Mouse (Mus musculus) adrenal gland, adult 10 weeks (tissue): ENCODE results near the gene Ptges3l. TPM values are rescaled to one million over a fixed set of nuclear protein-coding genes. Genes with fewer than 3 reads are reported as not detected.

Experiments
- polyA plus RNA-seq: library from polyadenylated mRNA; stranded (reverse); fragments of 350-450 nt; fragmentation: Illumina TruSeq; extraction: RNeasy Lipid Tissue Mini Kit (QIAGEN cat#74804); gene quantifications from one replicate; pipeline ENCODE4 v1.2.3, GENCODE M21; 2014; ENCODE audit warnings: low read depth, low replicate concordance

Gene Ptges3l
- polyA plus RNA-seq = 2.7 TPM

GRCm38 (mm10) chr11:101424925-101425813 lies at the start of gene Ptges3l, which contains the start of gene Rundc1:
Ptges3l (minus strand) TSS chr11:101425333.
Rundc1 (plus strand) TSS chr11:101425085.

GRCm38 (mm10) chr11:101465869-101466551 lies 40.9 kb upstream of the Ptges3l start, which contains the start of gene Vat1:
Vat1 (minus strand) TSS chr11:101466230.

DNA sequence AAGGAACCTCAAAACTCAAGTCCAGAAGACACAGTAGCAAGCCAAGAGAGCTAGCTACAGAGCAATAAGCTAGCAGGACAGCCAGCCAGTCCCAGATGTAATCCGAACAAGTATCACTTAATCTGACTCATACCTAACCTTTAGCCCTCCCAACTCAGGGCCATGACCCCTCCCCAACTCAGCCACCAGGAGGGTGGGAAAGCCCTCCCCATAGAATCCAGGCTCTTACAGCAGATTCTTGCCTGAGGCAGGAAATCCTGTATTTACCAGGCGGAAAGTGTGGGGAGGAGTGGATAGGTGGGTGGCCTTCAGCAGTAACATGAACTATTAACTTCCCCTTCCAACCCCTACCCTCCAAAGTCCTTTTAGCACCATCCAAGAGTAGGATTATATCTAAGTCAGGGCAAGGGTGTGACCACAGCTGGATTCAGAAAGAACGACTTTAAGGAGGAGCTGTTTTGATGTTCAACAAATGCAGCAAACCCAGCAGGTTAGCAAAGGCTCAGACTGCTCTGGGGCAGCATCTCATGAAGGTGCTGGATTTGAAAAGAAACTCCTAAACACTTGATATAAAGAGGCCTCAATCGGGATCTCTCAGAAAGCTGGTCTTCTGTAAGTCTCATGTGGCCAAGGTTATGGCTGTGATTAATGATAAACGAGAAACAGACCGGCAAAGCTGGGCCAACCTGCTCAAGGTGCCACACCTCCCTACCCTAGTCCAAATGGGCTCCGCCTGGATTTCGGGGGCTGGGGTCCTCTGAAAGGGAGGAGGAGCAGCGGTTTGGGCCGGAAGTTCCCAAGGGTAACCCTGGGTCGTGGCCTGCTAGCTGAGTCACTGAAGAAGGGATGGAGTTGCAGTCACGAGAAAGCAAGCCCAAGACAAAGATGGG lies 39.3 kb upstream of the Ptges3l start, which contains the start of gene Rnd2:
Rnd2 (plus strand) TSS at position 789 of the 890 bp plus-strand sequence.

GRCm38 (mm10) chr11:101448274-101448746 lies 23.2 kb upstream of the Ptges3l start, which contains the start of gene Ifi35:
Ifi35 (plus strand) TSS chr11:101448407.

DNA sequence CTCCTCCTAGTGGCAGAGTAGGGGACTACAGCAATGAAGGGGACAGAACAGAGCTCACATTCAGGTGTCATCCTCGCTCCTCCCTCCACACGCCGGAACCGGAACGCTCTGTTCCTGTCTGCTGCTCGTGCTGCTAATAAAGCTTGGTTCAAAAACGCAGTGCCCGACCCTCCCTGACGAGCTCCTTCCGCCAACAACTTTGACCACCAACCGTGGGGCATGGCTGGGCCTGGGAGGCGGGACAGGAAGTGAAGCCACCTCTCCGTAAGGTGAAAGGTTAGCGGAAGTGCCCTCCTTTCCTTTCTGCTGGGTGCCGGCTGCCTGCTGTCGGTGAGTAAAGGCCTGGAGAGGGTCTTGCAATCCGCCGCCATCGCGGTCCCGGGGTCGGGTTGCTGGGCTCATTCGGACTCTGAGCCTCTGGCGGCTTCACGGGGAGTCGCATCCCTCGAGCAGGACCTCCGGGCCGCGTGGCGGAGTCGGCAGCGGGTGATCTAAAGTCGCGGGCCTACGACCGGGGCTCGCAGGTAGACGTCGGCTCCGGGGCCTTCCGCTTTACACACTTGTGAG lies 17.1 kb upstream of the Ptges3l start, which contains the start of gene Rpl27:
Rpl27 (plus strand) TSS at position 172 of the 567 bp plus-strand sequence.

DNA sequence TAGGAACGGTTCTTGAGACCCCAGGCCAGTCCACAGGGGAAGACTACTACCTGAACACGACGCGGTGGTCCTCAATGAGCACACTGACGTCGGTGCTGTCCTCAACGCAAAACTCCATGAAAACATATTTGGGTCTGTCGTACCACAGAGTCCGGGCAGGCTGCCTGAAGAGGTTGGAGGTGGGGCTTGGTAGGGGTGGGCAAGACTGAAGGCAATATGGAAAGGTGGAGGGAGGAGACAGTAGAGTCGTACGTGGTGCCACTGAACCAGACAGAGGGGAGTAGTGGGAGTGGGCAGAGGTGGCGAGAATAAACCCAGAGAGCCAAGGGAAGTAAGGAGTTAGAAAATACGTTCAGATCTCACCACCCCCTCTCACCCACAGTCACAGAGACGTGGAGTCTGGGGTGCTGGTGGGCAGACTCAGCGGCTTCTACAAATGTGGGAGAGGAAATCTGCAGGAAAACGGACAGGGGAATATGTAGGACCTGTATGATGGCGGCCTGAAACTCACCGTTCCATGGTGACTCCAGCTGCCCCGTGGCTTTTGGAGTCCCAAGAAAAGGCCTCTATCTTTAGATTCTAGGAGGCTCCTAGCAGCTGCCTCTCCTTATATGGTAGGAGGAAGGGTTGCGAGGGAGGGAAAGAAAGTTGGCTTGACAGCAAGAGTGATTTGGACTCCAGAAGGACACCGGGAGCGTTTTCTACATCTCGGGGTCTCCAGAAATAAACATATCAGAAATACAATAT lies 855 bp downstream of the Ptges3l start, which contains the start of gene Gm27029:
Gm27029 (minus strand) TSS at position 692 of the 747 bp plus-strand sequence.

DNA sequence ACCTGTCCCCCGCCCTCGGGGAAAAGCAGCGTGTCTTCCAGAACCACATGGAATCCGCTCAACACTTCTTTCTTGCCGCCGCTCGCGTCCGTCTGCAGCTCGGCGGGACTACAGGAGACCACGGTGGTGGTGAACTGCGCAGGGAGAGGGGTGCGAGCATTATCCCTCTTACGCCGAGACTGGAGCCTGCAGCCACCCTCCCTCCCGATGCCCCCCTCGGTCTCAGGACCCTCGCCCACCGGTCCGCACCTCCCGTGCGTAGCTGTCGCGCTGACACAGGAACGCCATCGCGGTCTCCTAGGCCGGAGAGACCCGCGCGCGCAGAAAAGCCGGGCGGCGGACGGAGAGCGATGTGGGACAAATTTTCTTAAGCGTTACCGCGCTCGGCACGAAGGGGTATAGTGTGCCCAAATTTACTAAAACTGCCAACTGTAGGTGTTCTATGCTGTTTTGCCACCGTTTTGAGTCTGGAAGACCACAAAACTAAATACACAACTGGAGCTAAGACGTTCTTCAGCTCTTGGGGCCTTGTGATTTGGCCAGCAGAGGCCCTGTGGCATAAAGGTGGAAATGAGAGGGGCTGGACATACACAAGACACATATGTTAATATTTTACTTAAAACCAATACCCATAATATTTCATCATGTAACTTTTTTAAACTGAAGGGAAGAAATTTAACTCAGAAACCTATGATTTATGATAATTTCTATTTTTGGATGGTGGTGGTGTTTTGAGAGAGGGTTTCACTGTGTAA lies 7.9 kb downstream of the Ptges3l start, which contains the start of gene Aarsd1:
Aarsd1 (minus strand) TSS at position 515 of the 755 bp plus-strand sequence.

Other genes starting within 250 kb of the Ptges3l start
- gene Ccr10, start 249.9 kb downstream of the Ptges3l start, polyA plus RNA-seq = not detected
- 26.1 TPM for gene Ezh1, start 198.9 kb downstream of the Ptges3l start, polyA plus RNA-seq
- gene Ramp2, start 179.3 kb downstream of the Ptges3l start, polyA plus RNA-seq = 6.6 TPM
- gene Vps25, start 171.6 kb downstream of the Ptges3l start, polyA plus RNA-seq = 99.3 TPM
- gene Wnk4, start 164.8 kb downstream of the Ptges3l start, polyA plus RNA-seq = not detected
- gene Cntd1, start 146.3 kb downstream of the Ptges3l start, polyA plus RNA-seq = 0.35 TPM
- 5.0 TPM for gene Coa3, start 146.2 kb downstream of the Ptges3l start, polyA plus RNA-seq
- gene Becn1, start 123.0 kb downstream of the Ptges3l start, polyA plus RNA-seq = 112 TPM
- 268 TPM for gene Psme3, start 109.1 kb downstream of the Ptges3l start, polyA plus RNA-seq
- gene Aoc2, start 100.3 kb downstream of the Ptges3l start, polyA plus RNA-seq = not detected
- gene Aoc3, start 94.7 kb downstream of the Ptges3l start, polyA plus RNA-seq = 22.7 TPM
- 0.47 TPM for gene G6pc, start 57.8 kb downstream of the Ptges3l start, polyA plus RNA-seq
- gene Aarsd1, start 7.7 kb downstream of the Ptges3l start, polyA plus RNA-seq = 8.6 TPM
- gene Gm27029, start 537 bp downstream of the Ptges3l start, polyA plus RNA-seq = not detected
- 5.1 TPM for gene Rundc1, start 248 bp downstream of the Ptges3l start, polyA plus RNA-seq
- 55.5 TPM for gene Rpl27, start 17.0 kb upstream of the Ptges3l start, polyA plus RNA-seq
- gene Ifi35, start 23.1 kb upstream of the Ptges3l start, polyA plus RNA-seq = 3.5 TPM
- 6.2 TPM for gene Rnd2, start 39.7 kb upstream of the Ptges3l start, polyA plus RNA-seq
- 5.2 TPM for gene Vat1, start 40.9 kb upstream of the Ptges3l start, polyA plus RNA-seq
- 3.9 TPM for gene Brca1, start 126.6 kb upstream of the Ptges3l start, polyA plus RNA-seq
- 196 TPM for gene Nbr1, start 126.8 kb upstream of the Ptges3l start, polyA plus RNA-seq
- 8.6 TPM for gene Tmem106a, start 156.9 kb upstream of the Ptges3l start, polyA plus RNA-seq
- gene Gm11634, start 173.9 kb upstream of the Ptges3l start, polyA plus RNA-seq = not detected
- gene Rdm1, start 201.9 kb upstream of the Ptges3l start, polyA plus RNA-seq = 2.0 TPM
- gene Arl4d, start 240.2 kb upstream of the Ptges3l start, polyA plus RNA-seq = 2.3 TPM